ENCODE assay signal across 8 mouse cellular contexts in genomic region chr6:129451411-129452039, GRCm38 (mm10). TPM values are rescaled to one million over a fixed set of nuclear protein-coding genes. Genes with fewer than 3 reads are reported as not detected.
A peak's percentile ranks its signal among the peaks of the same experiment; 100 is the strongest.
DNase-seq lines count a peak whose midpoint lies in the region; ATAC-seq and TF ChIP-seq lines count a peak whose summit lies in the region.

TSS of gene Clec1a (minus strand) at chr6:129452000.

- WGBS in intestine, embryonic 14.5 days, result 51% methylated on average over 13 of the region's 13 CpGs
- WGBS in intestine, postnatal 0 days, result 56% methylated on average over 13 of the region's 13 CpGs
- WGBS in intestine, embryonic 15.5 days, result 44% methylated on average over 13 of the region's 13 CpGs
- 57% methylated on average over 13 of the region's 13 CpGs for WGBS in forebrain, embryonic 11.5 days

- no peak within 1 kb of the TSS for H3K4me3 ChIP-seq in intestine, embryonic 14.5 days (ENCODE audit: low read depth, low read length)
- no peak within 1 kb of the TSS for H3K4me3 ChIP-seq in intestine, postnatal 0 days (ENCODE audit: low read depth, low read length)
- no peak within 1 kb of the TSS for H3K4me3 ChIP-seq in intestine, embryonic 15.5 days (replicated peaks)
- H3K4me3 ChIP-seq in forebrain, embryonic 11.5 days (ENCODE audit: low read depth, low read length), result no peak within 1 kb of the TSS

- H3K9me3 ChIP-seq in intestine, embryonic 14.5 days (ENCODE audit: control insufficient read depth, low read length), result no peaks in the 10 kb centered on the region
- H3K9me3 ChIP-seq in intestine, postnatal 0 days (ENCODE audit: control insufficient read depth), result no peaks in the 10 kb centered on the region
- no peaks in the 10 kb centered on the region for H3K9me3 ChIP-seq in intestine, embryonic 15.5 days
- H3K9me3 ChIP-seq in forebrain, embryonic 11.5 days (ENCODE audit: control insufficient read depth, low read length), result no peaks in the 10 kb centered on the region

- H3K9ac ChIP-seq in intestine, embryonic 14.5 days (ENCODE audit: low read length), result no peak within 1 kb of the TSS
- H3K9ac ChIP-seq in intestine, postnatal 0 days (ENCODE audit: low read depth, low read length), result no peak within 1 kb of the TSS
- H3K9ac ChIP-seq in intestine, embryonic 15.5 days, result no peak within 1 kb of the TSS
- no peak within 1 kb of the TSS for H3K9ac ChIP-seq in forebrain, embryonic 11.5 days (ENCODE audit: low read length)

- DNase-seq in intestine, embryonic 14.5 days (ENCODE audit: low spot score), result no peak
- DNase-seq in adrenal gland, adult 2 months, result peak; percentile 41
- peak; percentile 47 for DNase-seq in gastrocnemius, adult 18-20 months (ENCODE audit: low spot score)
- peak; percentile 65 for DNase-seq in lung, postnatal 14 days
- no peak for DNase-seq in forebrain, embryonic 11.5 days (ENCODE audit: low spot score)

- H3K4me2 ChIP-seq in intestine, embryonic 14.5 days (ENCODE audit: low read length), result 0 out of 2 replicates have a peak within 1 kb of the TSS, but pooled peaks have one; percentile 6
- no peak within 1 kb of the TSS for H3K4me2 ChIP-seq in intestine, postnatal 0 days (replicated peaks; ENCODE audit: low read depth)
- H3K4me2 ChIP-seq in intestine, embryonic 15.5 days (replicated peaks), result 0 out of 2 replicates have a peak within 1 kb of the TSS, but pooled peaks have one; percentile 14
- H3K4me2 ChIP-seq in forebrain, embryonic 11.5 days (ENCODE audit: low read depth, low read length, severe bottlenecking), result no peak within 1 kb of the TSS

- no peaks in the 10 kb centered on the region for H3K4me1 ChIP-seq in intestine, embryonic 14.5 days (replicated peaks; ENCODE audit: control insufficient read depth, insufficient read depth, low read length)
- no peaks in the 10 kb centered on the region for H3K4me1 ChIP-seq in intestine, postnatal 0 days (replicated peaks; ENCODE audit: control insufficient read depth, insufficient read depth, low read length)
- H3K4me1 ChIP-seq in intestine, embryonic 15.5 days (replicated peaks), result no peaks in the 10 kb centered on the region
- no peaks in the 10 kb centered on the region for H3K4me1 ChIP-seq in forebrain, embryonic 11.5 days (replicated peaks; ENCODE audit: control insufficient read depth, insufficient read depth, low read length)

- no peak for TF ChIP-seq CTCF in intestine, postnatal 0 days (IDR thresholded peaks at IDR 0.05; ENCODE audit: low read depth)

- no peaks in the 10 kb centered on the region for H3K36me3 ChIP-seq in intestine, embryonic 14.5 days (ENCODE audit: control insufficient read depth, insufficient read depth, low read length)
- H3K36me3 ChIP-seq in intestine, postnatal 0 days (ENCODE audit: control insufficient read depth, insufficient read depth), result no peaks in the 10 kb centered on the region
- no peaks in the 10 kb centered on the region for H3K36me3 ChIP-seq in intestine, embryonic 15.5 days
- no peaks in the 10 kb centered on the region for H3K36me3 ChIP-seq in forebrain, embryonic 11.5 days (ENCODE audit: control insufficient read depth, insufficient read depth, low read length)

- H3K27me3 ChIP-seq in intestine, embryonic 14.5 days (replicated peaks; ENCODE audit: control insufficient read depth, insufficient read depth, low read length), result no peaks in the 10 kb centered on the region
- H3K27me3 ChIP-seq in intestine, postnatal 0 days (replicated peaks; ENCODE audit: control insufficient read depth, insufficient read depth, low read length), result no peaks in the 10 kb centered on the region
- H3K27me3 ChIP-seq in intestine, embryonic 15.5 days (replicated peaks), result no peaks in the 10 kb centered on the region
- no peaks in the 10 kb centered on the region for H3K27me3 ChIP-seq in forebrain, embryonic 11.5 days (ENCODE audit: control insufficient read depth, insufficient read depth, low read length)

- no peak within 1 kb of the TSS for H3K27ac ChIP-seq in intestine, embryonic 14.5 days (ENCODE audit: low read depth)
- no peak within 1 kb of the TSS for H3K27ac ChIP-seq in intestine, postnatal 0 days (ENCODE audit: low read depth, low read length)
- H3K27ac ChIP-seq in intestine, embryonic 15.5 days, result no peak within 1 kb of the TSS
- no peak within 1 kb of the TSS for H3K27ac ChIP-seq in forebrain, embryonic 11.5 days (ENCODE audit: low read depth, low read length)

- no peak for ATAC-seq in intestine, embryonic 14.5 days (replicated peaks; ENCODE audit: low FRiP score, low TSS enrichment, low read depth)
- no peak for ATAC-seq in intestine, postnatal 0 days
- no peak for ATAC-seq in intestine, embryonic 15.5 days
- no peak for ATAC-seq in erythroblast, adult 5-6 weeks (replicated peaks; ENCODE audit: low FRiP score, poor library complexity, severe bottlenecking)
- ATAC-seq in forebrain, embryonic 11.5 days (replicated peaks; ENCODE audit: low FRiP score), result no peak

RNA-seq across cellular contexts. Expression of gene Clec1a, which starts in this region (rescaled TPM):
- 3.4 and 4.5 TPM in 2 replicates for polyA plus RNA-seq in intestine, embryonic 14.5 days (2014; fragmentation: Nextera tagmentation; extraction: Ambion mirVana)
- 1.8 and 2.7 TPM in 2 replicates for polyA plus RNA-seq in intestine, postnatal 0 days (2015; fragmentation: Nextera tagmentation; extraction: Ambion mirVana)
- total RNA-seq in adrenal gland, adult 2 months (2021), result 1 to 10 TPM; 3.3 to 6.7 TPM
- 1.5 TPM in 2 replicates for polyA plus RNA-seq in adrenal gland, adult 2 months (2012; rRNA removed)
- total RNA-seq in gastrocnemius, adult 18-20 months (2021), result 1 to 10 TPM; 1.6 to 1.8 TPM
- 3.8 and 4.3 TPM in 2 replicates for polyA plus RNA-seq in intestine, embryonic 15.5 days (2015; fragmentation: Nextera tagmentation; extraction: Ambion mirVana)
- not detected in 2 replicates for total RNA-seq in erythroblast, adult 5-6 weeks (2015; ENCODE audit: low replicate concordance)
- 0.17 and 1.1 TPM in 2 replicates for total RNA-seq in erythroblast, adult 5-6 weeks (2017; ENCODE audit: low replicate concordance)
- 0.65 and 0.75 TPM in 2 replicates for polyA plus RNA-seq in forebrain, embryonic 11.5 days (2014; fragmentation: Nextera tagmentation; extraction: Ambion mirVana)

Comparison
In these comparisons a context has a peak if more than half of its experiments do, and no peak if none do; other contexts are left out.
1. H3K4me2 ChIP-seq: peak in intestine, embryonic 14.5 days (single experiment) and intestine, embryonic 15.5 days (single experiment); none in intestine, postnatal 0 days (single experiment) and forebrain, embryonic 11.5 days (single experiment).
2. DNase-seq: peak in adrenal gland, adult 2 months (single experiment), gastrocnemius, adult 18-20 months (single experiment) and lung, postnatal 14 days (single experiment); none in intestine, embryonic 14.5 days (single experiment) and forebrain, embryonic 11.5 days (single experiment).